Comparison of ENCODE assay signal across 9 mouse cellular contexts in the genomic region with DNA sequence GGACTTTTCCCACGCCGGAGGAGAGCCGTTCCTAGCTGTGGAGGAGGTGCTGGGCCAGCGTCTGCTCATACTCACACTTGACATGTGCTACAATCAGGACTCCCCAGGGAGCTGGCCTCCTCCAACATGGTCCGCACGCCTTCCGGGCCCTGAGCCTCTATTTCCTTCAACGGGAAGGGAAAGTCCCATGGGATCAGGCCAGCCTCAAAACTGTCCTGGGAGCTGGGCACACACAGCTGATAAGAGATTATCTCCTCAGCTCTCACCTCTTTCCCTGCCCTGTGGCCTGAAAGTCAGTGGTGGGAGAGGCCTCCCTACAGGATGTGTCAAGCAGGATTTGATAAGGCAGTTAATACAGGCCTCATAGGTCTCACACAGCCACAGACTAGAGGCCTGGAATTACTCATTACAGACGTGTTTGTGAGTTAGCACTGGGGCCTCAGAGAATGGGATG. TPM values are rescaled to one million over a fixed set of nuclear protein-coding genes. Genes with fewer than 3 reads are reported as not detected.
DNase-seq lines count a peak whose midpoint lies in the region; ATAC-seq and TF ChIP-seq lines count a peak whose summit lies in the region.
"Had no signal": no experiment of that assay in that cellular context is flagged by ENCODE, and none has a peak within 500 bp of the region (broad histone marks: within the 10 kb centered on the region; RNA-seq: fewer than 3 reads in every experiment).

No protein-coding gene starts in this region.

- ATAC-seq in lung, embryonic 15.5 days (ENCODE audit: borderline replicate concordance, extremely low read depth, low FRiP score, low TSS enrichment): peak; percentile 36; the same call in 1 of the 2 replicates

- no peaks in the 10 kb centered on the region for H3K27me3 ChIP-seq in lung, embryonic 15.5 days

- intact Hi-C loops in heart, postnatal 10 days (cut with DNase I): no loop called here

- H3K36me3 ChIP-seq in lung, embryonic 15.5 days: no peaks in the 10 kb centered on the region

- H3K9me3 ChIP-seq in lung, embryonic 15.5 days: no peaks in the 10 kb centered on the region

- WGBS in lung, embryonic 15.5 days: 49% methylated on average over 9 of the region's 9 CpGs
- 60% methylated on average over 9 of the region's 9 CpGs for WGBS in lung, adult 2 months

- no peak overlapping the region for H3K4me3 ChIP-seq in lung, embryonic 15.5 days
- H3K4me3 ChIP-seq in lung, adult 2 months (replicated peaks; ENCODE audit: extremely low read depth, low read depth, low read length): no peak overlapping the region

- TF ChIP-seq CTCF in lung, adult 2 months (IDR thresholded peaks at IDR 0.05; ENCODE audit: insufficient read depth, low read length): no peak

- peaks cover 21% of the 10 kb centered on the region for H3K4me1 ChIP-seq in lung, embryonic 15.5 days
- H3K4me1 ChIP-seq in lung, adult 2 months (ENCODE audit: control insufficient read depth, insufficient read depth, low read length): no peaks in the 10 kb centered on the region

- no peak overlapping the region for H3K27ac ChIP-seq in lung, embryonic 15.5 days

- no peak overlapping the region for H3K4me2 ChIP-seq in lung, embryonic 15.5 days

- no peak for DNase-seq in lung, adult 2 months
- peak; percentile 85 to 86 for DNase-seq in heart, postnatal 10 days
- peak; percentile 75 to 84 for DNase-seq in kidney, postnatal 4 days
- peak; percentile 54 for DNase-seq in testis, postnatal 10 days (ENCODE audit: low spot score)
- no peak for DNase-seq in left cerebral cortex, adult 18-20 months (ENCODE audit: low spot score in 2 of 2)
- no peak for DNase-seq in right cerebral cortex, adult 2 months (ENCODE audit: low spot score in 2 of 2)
- no peak for DNase-seq in left cerebral cortex, adult 8-10 months (ENCODE audit: low spot score in 2 of 2)

- no peak for TF ChIP-seq POLR2A in lung, adult 2 months (IDR thresholded peaks at IDR 0.05; ENCODE audit: borderline replicate concordance, extremely low read depth, low read depth, low read length)

- no peak overlapping the region for H3K9ac ChIP-seq in lung, embryonic 15.5 days

RNA-seq across cellular contexts. Expression of a gene that starts 26.9 kb away (rescaled TPM):
- not detected in 2 replicates for polyA plus RNA-seq in lung, embryonic 15.5 days (2015; fragmentation: Nextera tagmentation; extraction: Ambion mirVana)
- polyA plus RNA-seq in lung, adult 2 months (2012; rRNA removed): not detected in 2 replicates
- not detected for total RNA-seq in heart, postnatal 10 days (2021)
- total RNA-seq in left cerebral cortex, adult 18-20 months (2021): not detected
- total RNA-seq in left cerebral cortex, adult 8-10 months (2022): not detected
- polyA plus RNA-seq: limb, embryonic 14.5 days had no signal

RNA-seq across cellular contexts. Expression of a gene that starts 33.4 kb away (rescaled TPM):
- not detected in 2 replicates for polyA plus RNA-seq in lung, embryonic 15.5 days (2015; fragmentation: Nextera tagmentation; extraction: Ambion mirVana)
- polyA plus RNA-seq in lung, adult 2 months (2012; rRNA removed): not detected in 2 replicates
- not detected for total RNA-seq in heart, postnatal 10 days (2021)
- not detected for total RNA-seq in left cerebral cortex, adult 18-20 months (2021)
- not detected for total RNA-seq in left cerebral cortex, adult 8-10 months (2022)
- polyA plus RNA-seq: limb, embryonic 14.5 days had no signal

RNA-seq across cellular contexts. Expression of a gene that starts 43.3 kb away (rescaled TPM):
- polyA plus RNA-seq in lung, embryonic 15.5 days (2015; fragmentation: Nextera tagmentation; extraction: Ambion mirVana): 5.4 and 5.7 TPM in 2 replicates
- 48.5 and 49.1 TPM in 2 replicates for polyA plus RNA-seq in lung, adult 2 months (2012; rRNA removed)
- total RNA-seq in heart, postnatal 10 days (2021): 1 to 10 TPM; 1.0 to 1.1 TPM
- total RNA-seq in left cerebral cortex, adult 18-20 months (2021): 10 to 100 TPM; 35.2 to 38.2 TPM
- total RNA-seq in left cerebral cortex, adult 8-10 months (2022): 10 to 100 TPM; 30.9 to 34.5 (median 31.7) TPM

RNA-seq across cellular contexts. Expression of a gene that starts 52.2 kb away (rescaled TPM):
- polyA plus RNA-seq in lung, embryonic 15.5 days (2015; fragmentation: Nextera tagmentation; extraction: Ambion mirVana): 0.39 and 0.72 TPM in 2 replicates
- polyA plus RNA-seq in lung, adult 2 months (2012; rRNA removed): 0.24 TPM in 1 of 2 replicates, not detected in the other
- 1 to 10 TPM; 1.7 to 5.1 TPM for total RNA-seq in heart, postnatal 10 days (2021)
- 1 to 10 TPM in 1 of 2 experiments, not detected in 1; 6.0 TPM for total RNA-seq in left cerebral cortex, adult 18-20 months (2021)
- 10 to 100 TPM in 2 of 4 experiments, 1 to 10 TPM in 1, not detected in 1; 2.2 to 24.0 (median 19.7) TPM for total RNA-seq in left cerebral cortex, adult 8-10 months (2022)

RNA-seq across cellular contexts. Expression of a gene that starts 56.1 kb away (rescaled TPM):
- not detected in 2 replicates for polyA plus RNA-seq in lung, embryonic 15.5 days (2015; fragmentation: Nextera tagmentation; extraction: Ambion mirVana)
- polyA plus RNA-seq in lung, adult 2 months (2012; rRNA removed): not detected in 2 replicates
- total RNA-seq in heart, postnatal 10 days (2021): not detected
- total RNA-seq in left cerebral cortex, adult 18-20 months (2021): not detected
- not detected for total RNA-seq in left cerebral cortex, adult 8-10 months (2022)
- polyA plus RNA-seq: limb, embryonic 14.5 days had no signal

Comparison
In these comparisons a context has a peak if more than half of its experiments do, and no peak if none do; other contexts are left out.
1. DNase-seq: peak in heart, postnatal 10 days (2 of 2), kidney, postnatal 4 days (2 of 2) and testis, postnatal 10 days (single experiment); none in lung, adult 2 months (single experiment), left cerebral cortex, adult 18-20 months (0 of 2), right cerebral cortex, adult 2 months (0 of 2) and left cerebral cortex, adult 8-10 months (0 of 2).
2. RNA of a gene that starts 43.3 kb away (total RNA-seq): 35.2 to 38.2 TPM in left cerebral cortex, adult 18-20 months and 30.9 to 34.5 TPM in left cerebral cortex, adult 8-10 months; 1.0 to 1.1 TPM in heart, postnatal 10 days; every median in the first group is over 10 times any median in the second.